Mouse (Mus musculus): ENCODE measurements at regions not wholly inside any gene's neighbourhood (a gene's known extent, or its start where the extent isn't known, plus 50 kb on each side); places are given as distances from the start of the nearest gene placed in this dataset.

GRCm38 (mm10) chr5:101120509-101121201 lies 275.1 kb downstream of the Gpat3 start:
- DNase-seq (ENCODE audit: low spot score), result no peak

- no peak for DNase-seq (ENCODE audit: low spot score)
Observed at GRCm38 (mm10) chr5:101112151-101112769, 266.7 kb downstream of the Gpat3 start.

DNA sequence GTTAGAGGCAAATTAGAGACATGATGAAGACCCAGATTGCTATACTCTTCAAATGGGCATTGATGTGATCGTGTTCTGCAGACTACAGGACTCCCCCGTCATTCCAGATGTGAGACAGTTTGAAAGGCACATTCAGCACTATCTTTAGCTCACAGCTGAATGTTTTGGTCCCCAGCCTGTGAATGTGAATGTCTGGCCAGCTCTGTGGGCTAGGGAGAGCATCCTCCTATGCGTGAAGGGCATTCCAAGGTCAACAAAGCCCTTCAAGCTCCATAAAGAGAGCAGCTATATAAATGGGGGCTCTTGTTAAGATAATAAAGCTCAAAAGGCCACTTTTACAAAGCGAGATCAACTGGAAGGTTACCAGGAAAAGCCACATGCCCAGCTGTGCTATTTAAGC lies 266.1 kb downstream of the Gpat3 start:
- no peak for DNase-seq (ENCODE audit: low spot score)

DNA sequence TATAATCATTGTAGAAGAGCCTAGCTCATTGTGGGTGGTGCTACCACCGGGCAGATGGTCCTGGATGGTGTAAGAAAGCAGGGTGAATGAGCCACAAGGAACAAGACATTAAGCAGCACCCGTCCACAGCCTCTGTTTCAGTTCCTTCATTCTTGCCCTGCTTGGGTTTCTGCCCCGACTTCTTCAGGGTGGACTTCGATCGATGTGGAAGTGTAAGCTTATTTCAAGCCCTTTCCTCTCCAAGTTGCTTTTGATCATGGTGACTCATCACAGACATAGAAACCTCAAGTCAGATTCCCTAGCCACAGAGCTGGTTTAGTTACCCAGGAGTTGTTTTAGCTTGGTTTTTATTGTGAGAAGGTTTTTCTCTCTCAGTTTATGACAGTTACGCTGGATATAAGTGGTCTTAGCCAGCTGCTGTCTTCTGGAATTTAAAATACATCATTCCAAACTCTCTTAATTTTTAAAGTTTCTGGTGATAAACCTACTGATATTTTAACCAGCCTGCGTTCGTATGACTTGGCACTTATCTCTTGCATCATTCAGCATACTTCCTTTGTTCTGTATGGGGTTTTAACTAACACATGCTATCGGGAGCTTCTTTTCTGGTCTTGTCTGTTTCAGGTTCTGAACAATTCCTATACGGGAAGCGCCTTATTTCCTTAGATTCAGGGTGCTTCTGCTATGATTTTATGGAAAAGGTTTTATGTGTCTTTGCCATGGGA lies 255.6 kb downstream of the Gpat3 start:
- DNase-seq (ENCODE audit: low spot score), result no peak

GRCm38 (mm10) chr5:101091027-101091598 lies 245.6 kb downstream of the Gpat3 start:
- DNase-seq (ENCODE audit: low spot score), result no peak

DNA sequence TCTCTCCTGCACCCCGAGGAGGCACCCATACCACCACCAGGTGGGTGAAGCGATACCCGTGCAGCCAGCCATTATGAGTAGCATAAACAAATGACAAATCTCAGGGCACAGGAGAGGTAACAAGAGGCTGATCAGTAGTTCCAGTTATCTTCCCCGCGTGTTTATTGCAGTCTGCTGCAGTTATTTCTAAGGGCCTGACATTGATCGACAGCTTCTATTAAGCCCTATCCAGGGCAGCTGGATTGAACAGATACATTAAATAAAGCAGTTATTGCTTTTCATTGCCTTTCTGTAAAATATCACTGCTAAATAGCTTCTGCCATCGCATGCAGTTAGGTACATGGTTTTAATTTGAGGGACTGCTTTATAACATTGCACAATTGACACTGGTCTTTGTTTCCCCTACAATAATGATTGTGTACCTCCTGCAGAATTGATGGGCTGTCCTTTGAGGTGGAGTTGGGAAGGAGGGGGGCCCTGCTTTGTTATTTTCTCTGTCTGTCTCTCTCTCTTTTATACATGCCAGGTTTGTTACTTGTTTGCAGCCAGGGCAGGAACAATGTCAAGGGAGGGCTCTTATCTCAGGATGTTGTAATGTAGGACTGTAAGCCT lies 245.0 kb downstream of the Gpat3 start:
- no peak for DNase-seq (ENCODE audit: low spot score)

DNA sequence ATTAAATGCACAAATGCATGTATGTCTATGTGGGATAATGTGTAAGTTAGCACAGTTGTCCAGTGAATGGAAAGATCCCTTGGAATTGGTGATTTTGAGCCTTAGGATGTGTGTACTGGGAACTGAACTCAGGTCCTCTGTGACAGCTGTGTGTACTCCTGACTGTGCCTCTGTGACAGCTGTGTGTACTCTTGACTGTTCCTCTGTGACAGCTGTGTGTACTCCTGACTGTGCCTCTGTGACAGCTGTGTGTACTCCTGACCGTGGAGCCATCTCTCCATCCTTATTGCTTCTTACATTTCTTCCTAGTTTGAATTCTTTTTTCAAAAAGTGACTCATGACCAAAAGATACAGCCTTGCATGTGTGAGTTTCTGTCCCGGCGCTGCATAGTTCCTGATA lies 239.7 kb downstream of the Gpat3 start:
- no peak for DNase-seq (ENCODE audit: low spot score)

DNA sequence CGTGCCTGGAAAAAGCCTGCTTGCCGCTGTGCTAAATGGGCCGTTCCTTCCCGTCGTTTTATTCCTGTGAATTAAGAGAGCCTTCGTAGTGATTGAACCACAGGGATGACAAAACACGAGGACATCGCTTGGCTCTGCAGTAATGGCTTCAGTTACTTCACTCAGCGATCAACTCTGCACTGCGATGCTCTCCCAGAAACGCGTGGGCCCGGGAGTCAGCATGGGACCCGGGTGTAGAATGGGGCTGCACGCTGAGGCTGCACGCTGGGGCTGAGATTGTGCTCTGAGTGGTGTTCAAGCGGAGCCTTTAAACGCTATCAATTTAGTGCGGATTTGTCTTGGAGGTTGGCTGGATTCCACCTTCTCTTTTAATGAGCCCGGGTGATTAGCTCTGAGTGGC lies 237.1 kb downstream of the Gpat3 start:
- no peak for DNase-seq (ENCODE audit: low spot score)

DNA sequence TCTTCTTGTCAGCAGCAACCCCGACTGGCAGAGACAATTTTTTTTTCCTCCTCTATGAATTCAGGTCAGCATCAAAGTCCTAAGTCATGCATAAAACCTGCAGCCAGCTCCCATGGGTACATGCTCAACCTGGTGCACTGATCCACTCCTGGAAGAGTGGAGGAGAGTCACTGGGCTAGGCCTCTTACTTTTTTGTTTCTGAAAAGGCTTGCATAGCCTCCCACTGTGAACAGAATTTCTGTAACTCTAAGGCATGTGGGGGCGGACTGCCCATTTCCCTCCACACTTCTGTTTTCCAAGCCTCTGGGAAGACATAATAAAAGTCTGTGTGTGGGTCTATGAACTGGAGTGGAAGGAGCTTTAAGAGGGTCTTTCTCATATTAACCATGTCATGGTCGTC lies 218.8 kb downstream of the Gpat3 start:
- DNase-seq (ENCODE audit: low spot score), result no peak

DNA sequence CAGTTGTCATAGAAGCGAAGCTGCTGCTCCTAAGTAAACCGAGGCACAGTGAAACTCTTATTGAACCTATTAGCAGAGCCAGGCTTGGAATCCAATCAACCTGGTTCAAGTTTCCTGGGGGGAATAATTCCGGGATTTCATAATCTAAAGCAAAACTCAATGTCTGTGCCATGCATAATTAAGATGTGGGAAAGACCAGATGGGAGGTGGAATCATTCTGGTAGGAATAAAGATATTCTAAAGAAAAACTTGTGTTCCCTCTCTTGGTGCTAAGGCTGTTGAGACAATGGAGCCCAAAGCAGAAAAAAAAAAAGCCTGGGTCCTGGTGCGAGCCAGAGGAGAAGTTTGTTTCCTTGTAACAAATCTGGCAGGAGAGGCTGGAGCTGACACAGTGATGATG lies 217.7 kb downstream of the Gpat3 start:
- DNase-seq (ENCODE audit: low spot score), result no peak

GRCm38 (mm10) chr5:101051591-101051990 lies 206.1 kb downstream of the Gpat3 start:
- no peak for DNase-seq (ENCODE audit: low spot score)

- DNase-seq (ENCODE audit: low spot score), result no peak
Observed at GRCm38 (mm10) chr5:101040488-101040887, 195.0 kb downstream of the Gpat3 start.

DNA sequence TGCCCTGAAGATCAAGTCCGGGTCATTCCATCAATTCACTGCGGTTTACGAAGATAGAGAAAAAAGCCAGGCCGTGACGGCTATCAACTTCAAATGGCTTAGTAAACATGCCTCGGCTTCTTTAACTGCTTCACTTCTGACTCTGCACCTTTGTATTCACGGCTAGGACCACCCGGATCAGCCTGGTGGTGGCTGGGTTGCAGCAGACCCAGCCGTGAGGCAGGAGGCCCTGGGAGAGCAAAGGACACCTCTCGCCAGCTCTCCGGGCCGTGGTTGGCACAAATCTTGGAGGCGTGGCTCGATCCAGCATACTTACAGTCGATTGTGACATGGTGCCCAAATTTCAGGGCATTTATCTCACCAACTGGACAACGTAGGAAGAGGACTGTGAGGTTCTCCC lies 187.5 kb downstream of the Gpat3 start:
- no peak for DNase-seq (ENCODE audit: low spot score)

- no peak for DNase-seq (ENCODE audit: low spot score)
Observed at GRCm38 (mm10) chr5:101032147-101032900, 186.8 kb downstream of the Gpat3 start.

- DNase-seq (ENCODE audit: low spot score), result no peak
Observed at GRCm38 (mm10) chr5:101024796-101025195, 179.3 kb downstream of the Gpat3 start.

DNA sequence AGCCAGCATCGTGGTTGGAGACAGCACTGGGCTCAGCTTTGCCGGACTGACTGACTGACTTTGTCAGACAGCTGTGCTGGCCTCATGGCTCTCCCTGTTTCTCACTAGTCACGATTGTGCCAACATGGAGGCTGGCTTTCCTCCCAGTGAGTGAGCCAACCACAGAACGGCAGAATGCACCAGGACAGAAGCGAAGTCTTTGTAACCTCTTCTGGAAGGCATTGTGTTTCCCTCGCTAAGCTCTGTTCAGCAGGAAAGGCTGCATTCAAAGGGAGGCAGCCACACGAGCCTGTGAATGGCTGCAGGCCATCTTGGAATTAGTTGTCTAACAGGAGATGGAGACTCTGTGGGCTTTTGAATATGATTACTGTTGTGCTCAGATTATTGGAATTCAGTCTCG lies 178.3 kb downstream of the Gpat3 start:
- DNase-seq (ENCODE audit: low spot score), result no peak

GRCm38 (mm10) chr5:101020784-101021183 lies 175.3 kb downstream of the Gpat3 start:
- DNase-seq (ENCODE audit: low spot score), result peak; percentile 56

DNA sequence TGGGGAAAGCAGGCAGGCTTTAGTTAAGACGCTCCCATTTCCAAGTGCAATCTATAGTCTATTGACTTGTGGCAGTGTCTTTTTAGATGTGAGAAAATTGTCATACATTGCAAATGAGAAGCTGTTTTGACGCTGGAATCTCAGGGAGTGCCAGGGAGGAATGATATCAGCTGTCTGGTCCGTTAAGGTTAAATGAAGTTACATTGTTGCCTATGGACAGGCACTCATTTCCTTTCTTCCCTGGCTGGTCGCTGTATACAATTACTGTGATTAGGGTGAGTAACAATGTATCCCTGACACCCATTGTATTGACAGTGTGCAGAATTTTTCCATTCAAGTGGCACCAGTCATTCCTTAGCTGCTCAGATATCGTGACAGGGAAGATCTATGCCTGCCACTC lies 168.3 kb downstream of the Gpat3 start:
- no peak for DNase-seq (ENCODE audit: low spot score)

- DNase-seq (ENCODE audit: low spot score), result no peak
Observed at GRCm38 (mm10) chr5:101005216-101005615, 159.7 kb downstream of the Gpat3 start.

- DNase-seq (ENCODE audit: low spot score), result no peak
Observed at GRCm38 (mm10) chr5:101000436-101000835, 154.9 kb downstream of the Gpat3 start.

- no peak for DNase-seq (ENCODE audit: low spot score)
Observed at GRCm38 (mm10) chr5:100992365-100992764, 146.9 kb downstream of the Gpat3 start.

- peak; percentile 41 for DNase-seq (ENCODE audit: low spot score)
Observed at GRCm38 (mm10) chr5:100991626-100992025, 146.1 kb downstream of the Gpat3 start.

All from urinary bladder, postnatal 25 days (tissue).